Mouse (Mus musculus): Measurements from ENCODE around the gene E130218I03Rik. TPM values are rescaled to one million over a fixed set of nuclear protein-coding genes. Genes with fewer than 3 reads are reported as not detected.

E130218I03Rik gene
- polyA plus RNA-seq, 1 experiment from 2014 or later, result 0.08 TPM

- ATAC-seq (replicated peaks; ENCODE audit: low FRiP score, low read depth), result peak; percentile 70
- Histone ChIP-seq H3K9ac (ENCODE audit: low read depth, low read length) (peak within 1 kb of the TSS; percentile 78), H3K9me3 (replicated peaks; ENCODE audit: low read length) (no peaks in the 10 kb centered on the region), H3K4me2 (ENCODE audit: low read length) (peak within 1 kb of the TSS; percentile 98), H3K36me3 (ENCODE audit: insufficient read depth, low read length) (no peaks in the 10 kb centered on the region), H3K27me3 (ENCODE audit: insufficient read depth, low read length) (no peaks in the 10 kb centered on the region), H3K4me3 (replicated peaks; ENCODE audit: low read depth, low read length) (peak within 1 kb of the TSS; percentile 73), H3K27ac (no peak within 1 kb of the TSS), H3K4me1 (replicated peaks; ENCODE audit: insufficient read depth, low read length) (peaks cover 12% of the 10 kb centered on the region)
- WGBS, result under 1% methylated on average over 60 of the region's 60 CpGs
- peak; percentile 95 for DNase-seq (ENCODE audit: low spot score)
- TF ChIP-seq CTCF (IDR thresholded peaks at IDR 0.05; ENCODE audit: low read depth), result peak; percentile 79
These were observed 1.8 kb downstream of the E130218I03Rik start, which contains the start of gene Zfp593 for GRCm38 (mm10) chr4:134245148-134245843. TSS of gene Zfp593 (minus strand) at chr4:134245592.

- Histone ChIP-seq H3K36me3 (ENCODE audit: insufficient read depth, low read length) (no peaks in the 10 kb centered on the region), H3K4me2 (ENCODE audit: low read length) (no peak overlapping the region), H3K9me3 (replicated peaks; ENCODE audit: low read length) (no peaks in the 10 kb centered on the region), H3K4me1 (replicated peaks; ENCODE audit: insufficient read depth, low read length) (peaks cover 16% of the 10 kb centered on the region), H3K27me3 (ENCODE audit: insufficient read depth, low read length) (peaks cover 8% of the 10 kb centered on the region; the same call in 1 of the 2 replicates), H3K27ac (no peak overlapping the region), H3K9ac (ENCODE audit: low read depth, low read length) (no peak overlapping the region), H3K4me3 (replicated peaks; ENCODE audit: low read depth, low read length) (no peak overlapping the region)
- 33% methylated on average over 4 of the region's 4 CpGs for WGBS
- no peak for ATAC-seq (replicated peaks; ENCODE audit: low FRiP score, low read depth)
- no peak for TF ChIP-seq CTCF (IDR thresholded peaks at IDR 0.05; ENCODE audit: low read depth)
- DNase-seq (ENCODE audit: low spot score), result no peak
These were observed 2.8 kb downstream of the E130218I03Rik start for GRCm38 (mm10) chr4:134246256-134246655.

- Histone ChIP-seq H3K27ac (no peak within 1 kb of the TSS), H3K9me3 (replicated peaks; ENCODE audit: low read length) (no peaks in the 10 kb centered on the region), H3K27me3 (ENCODE audit: insufficient read depth, low read length) (peaks cover 13% of the 10 kb centered on the region), H3K4me2 (ENCODE audit: low read length) (peak within 1 kb of the TSS; percentile 98), H3K36me3 (ENCODE audit: insufficient read depth, low read length) (no peaks in the 10 kb centered on the region), H3K4me3 (replicated peaks; ENCODE audit: low read depth, low read length) (peak within 1 kb of the TSS; percentile 73), H3K4me1 (replicated peaks; ENCODE audit: insufficient read depth, low read length) (peaks cover 21% of the 10 kb centered on the region), H3K9ac (ENCODE audit: low read depth, low read length) (0 out of 2 replicates have a peak within 1 kb of the TSS, but pooled peaks have one; percentile 78)
- TF ChIP-seq CTCF (IDR thresholded peaks at IDR 0.05; ENCODE audit: low read depth), result no peak
- 77% methylated on average over 7 of the region's 7 CpGs for WGBS
- ATAC-seq (replicated peaks; ENCODE audit: low FRiP score, low read depth), result no peak
- no peak for DNase-seq (ENCODE audit: low spot score)
These were observed 3.3 kb downstream of the E130218I03Rik start, which contains the start of gene Gm30191 for GRCm38 (mm10) chr4:134246719-134247258. TSS of gene Gm30191 (plus strand) at chr4:134246935.

GRCm38 (mm10) chr4:134249651-134250050, 6.2 kb downstream of the E130218I03Rik start:
- DNase-seq (ENCODE audit: low spot score), result peak; percentile 86
- ATAC-seq (replicated peaks; ENCODE audit: low FRiP score, low read depth), result peak; percentile 43; the same call in 1 of the 2 replicates
- peak overlapping the region; percentile 35; the same call in 1 of the 2 replicates for H3K9ac ChIP-seq (ENCODE audit: low read depth, low read length)

GRCm38 (mm10) chr4:134250116-134250929, 6.9 kb downstream of the E130218I03Rik start:
- H3K4me1 ChIP-seq (replicated peaks; ENCODE audit: insufficient read depth, low read length), result peaks cover 33% of the 10 kb centered on the region
- ATAC-seq (replicated peaks; ENCODE audit: low FRiP score, low read depth), result no peak

More at GRCm38 (mm10) chr4:134249651-134250050, 6.2 kb downstream of the E130218I03Rik start:
- no peaks in the 10 kb centered on the region for H3K9me3 ChIP-seq (replicated peaks; ENCODE audit: low read length)
- H3K36me3 ChIP-seq (ENCODE audit: insufficient read depth, low read length), result no peaks in the 10 kb centered on the region
- H3K27me3 ChIP-seq (ENCODE audit: insufficient read depth, low read length), result peaks cover 26% of the 10 kb centered on the region
- no peak overlapping the region for H3K27ac ChIP-seq
- under 1% methylated on average over 30 of the region's 30 CpGs for WGBS
- H3K4me3 ChIP-seq (replicated peaks; ENCODE audit: low read depth, low read length), result peak overlapping the region; percentile 26
- peaks cover 35% of the 10 kb centered on the region for H3K4me1 ChIP-seq (replicated peaks; ENCODE audit: insufficient read depth, low read length)
- peak overlapping the region; percentile 85 for H3K4me2 ChIP-seq (ENCODE audit: low read length)
- peak; percentile 97 for TF ChIP-seq CTCF (IDR thresholded peaks at IDR 0.05; ENCODE audit: low read depth)

GRCm38 (mm10) chr4:134250930-134251240, 7.4 kb downstream of the E130218I03Rik start:
- Histone ChIP-seq H3K27ac (no peak overlapping the region), H3K4me2 (ENCODE audit: low read length) (peak overlapping the region; percentile 85), H3K4me3 (replicated peaks; ENCODE audit: low read depth, low read length) (peak overlapping the region; percentile 42), H3K9ac (ENCODE audit: low read depth, low read length) (peak overlapping the region; percentile 49), H3K27me3 (ENCODE audit: insufficient read depth, low read length) (peaks cover 26% of the 10 kb centered on the region), H3K9me3 (replicated peaks; ENCODE audit: low read length) (no peaks in the 10 kb centered on the region), H3K36me3 (ENCODE audit: insufficient read depth, low read length) (no peaks in the 10 kb centered on the region), H3K4me1 (replicated peaks; ENCODE audit: insufficient read depth, low read length) (peaks cover 30% of the 10 kb centered on the region)
- no peak for TF ChIP-seq CTCF (IDR thresholded peaks at IDR 0.05; ENCODE audit: low read depth)
- WGBS, result 18% methylated on average over 10 of the region's 10 CpGs
- ATAC-seq (replicated peaks; ENCODE audit: low FRiP score, low read depth), result no peak
- no peak for DNase-seq (ENCODE audit: low spot score)

More at GRCm38 (mm10) chr4:134250116-134250929, 6.9 kb downstream of the E130218I03Rik start:
- DNase-seq (ENCODE audit: low spot score), result peak; percentile 8
- peak overlapping the region; percentile 42 for H3K4me3 ChIP-seq (replicated peaks; ENCODE audit: low read depth, low read length)
- no peaks in the 10 kb centered on the region for H3K9me3 ChIP-seq (replicated peaks; ENCODE audit: low read length)
- 16% methylated on average over 27 of the region's 27 CpGs for WGBS
- H3K9ac ChIP-seq (ENCODE audit: low read depth, low read length), result no peak overlapping the region
- H3K27ac ChIP-seq, result no peak overlapping the region
- no peak for TF ChIP-seq CTCF (IDR thresholded peaks at IDR 0.05; ENCODE audit: low read depth)
- peak overlapping the region; percentile 85 for H3K4me2 ChIP-seq (ENCODE audit: low read length)
- peaks cover 26% of the 10 kb centered on the region for H3K27me3 ChIP-seq (ENCODE audit: insufficient read depth, low read length)
- H3K36me3 ChIP-seq (ENCODE audit: insufficient read depth, low read length), result no peaks in the 10 kb centered on the region
